Mouse (Mus musculus) ES-Bruce4 (cell line): ENCODE results near the gene Hist1h2bj. TPM values are rescaled to one million over a fixed set of nuclear protein-coding genes. Genes with fewer than 3 reads are reported as not detected.

Experiments used
- H3K27ac ChIP-seq: 2 replicates; pipeline ENCODE4 v1.5.1; 2012; ENCODE audit warnings: low read length, inconsistent platforms; ENCODE audit not compliant: insufficient read depth
- H3K27me3 ChIP-seq: 2 replicates; pipeline ENCODE4 v1.6.1; 2012; ENCODE audit warnings: mild to moderate bottlenecking, low read length, inconsistent platforms; ENCODE audit not compliant: control insufficient read depth, poor library complexity, insufficient read depth, severe bottlenecking
- H3K36me3 ChIP-seq: 2 replicates; pipeline ENCODE4 v1.6.1; 2012; ENCODE audit warnings: inconsistent platforms, mild to moderate bottlenecking, low read length, moderate library complexity; ENCODE audit not compliant: control insufficient read depth, poor library complexity, insufficient read depth, severe bottlenecking
- H3K4me1 ChIP-seq: one replicate; pipeline ENCODE4 v1.8.1; 2011; ENCODE audit warnings: low read length; ENCODE audit not compliant: control insufficient read depth, insufficient read depth
- H3K4me3 ChIP-seq: 2 replicates; pipeline ENCODE4 v1.5.1; 2011; ENCODE audit warnings: low read depth, mild to moderate bottlenecking, low read length
- H3K9ac ChIP-seq: 2 replicates; pipeline ENCODE4 v1.6.1; 2012; ENCODE audit warnings: low read depth, mild to moderate bottlenecking, inconsistent platforms; ENCODE audit not compliant: poor library complexity, severe bottlenecking
- H3K9me3 ChIP-seq: replicated peaks from 2 replicates; pipeline ENCODE4 v1.6.1; 2012; ENCODE audit warnings: mild to moderate bottlenecking, low read length, inconsistent platforms; ENCODE audit not compliant: control insufficient read depth, poor library complexity, insufficient read depth, severe bottlenecking
- CTCF ChIP-seq: IDR thresholded peaks from one replicate; pipeline ENCODE4 v1.8.1; 2011; ENCODE audit warnings: low read depth, low read length
- EP300 ChIP-seq: IDR thresholded peaks from 2 replicates; pipeline ENCODE4 v1.6.1; 2011; ENCODE audit warnings: low read depth, low read length; ENCODE audit not compliant: insufficient read depth
- POLR2A ChIP-seq: IDR thresholded peaks from one replicate; pipeline ENCODE4 v1.8.1; 2011; ENCODE audit warnings: low read length; ENCODE audit not compliant: insufficient read depth
- polyA plus RNA-seq: library from polyadenylated mRNA; stranded (reverse); fragments of >200 nt; gene quantifications from 2 replicates; pipeline ENCODE4 v1.2.4, GENCODE M21; 2011; ENCODE audit warnings: low read depth; ENCODE audit not compliant: missing spikeins, insufficient read depth, insufficient read length

Gene Hist1h2bj
- polyA plus RNA-seq, 1 experiment = 14.6 TPM

DNA sequence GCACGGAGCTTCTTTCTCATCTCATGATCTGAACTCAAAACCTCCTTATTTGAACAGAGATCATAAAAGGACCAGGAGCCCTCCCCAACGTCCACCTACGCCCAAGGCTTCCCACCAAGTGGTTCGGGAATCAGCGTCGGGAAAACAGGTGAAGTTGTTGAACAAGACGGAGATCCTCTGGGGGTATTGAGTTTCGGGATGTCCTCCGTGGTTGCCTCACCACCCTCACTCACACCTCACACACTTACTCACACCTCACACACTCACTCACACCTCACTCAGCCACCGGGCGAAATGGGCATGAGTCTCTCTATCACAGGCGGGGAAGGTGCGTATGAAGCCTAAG, 46.2 kb upstream of the Hist1h2bj start:
- TF ChIP-seq EP300 (no peak), POLR2A (no peak)
- Histone ChIP-seq H3K9ac (peak overlapping the region; percentile 46), H3K36me3 (no peaks in the 10 kb centered on the region), H3K27me3 (peaks cover 9% of the 10 kb centered on the region), H3K4me1 (peaks cover 2% of the 10 kb centered on the region), H3K4me3 (peak overlapping the region; percentile 75), H3K27ac (no peak overlapping the region), H3K9me3 (no peaks in the 10 kb centered on the region)

- H3K4me3 ChIP-seq = peak overlapping the region; percentile 75
- H3K4me1 ChIP-seq = peaks cover 2% of the 10 kb centered on the region
- H3K9ac ChIP-seq = peak overlapping the region; percentile 46; the same call in 1 of the 2 replicates
- no peaks in the 10 kb centered on the region for H3K36me3 ChIP-seq
- H3K27me3 ChIP-seq = peaks cover 9% of the 10 kb centered on the region
- no peak overlapping the region for H3K27ac ChIP-seq
- TF ChIP-seq EP300 (no peak), POLR2A (no peak), CTCF (no peak)
- no peaks in the 10 kb centered on the region for H3K9me3 ChIP-seq
These were observed 45.7 kb upstream of the Hist1h2bj start for GRCm38 (mm10) chr13:21997201-21997820.

GRCm38 (mm10) chr13:21997821-21998220, 45.2 kb upstream of the Hist1h2bj start:
- no peak for TF ChIP-seq EP300
- TF ChIP-seq POLR2A = no peak
- TF ChIP-seq CTCF = no peak
- H3K9ac ChIP-seq = 0 out of 2 replicates have a peak overlapping the region, but pooled peaks have one; percentile 46
- H3K9me3 ChIP-seq = no peaks in the 10 kb centered on the region
- no peaks in the 10 kb centered on the region for H3K36me3 ChIP-seq
- H3K27me3 ChIP-seq = peaks cover 9% of the 10 kb centered on the region
- H3K27ac ChIP-seq = no peak overlapping the region
- peaks cover 2% of the 10 kb centered on the region for H3K4me1 ChIP-seq
- H3K4me3 ChIP-seq = no peak overlapping the region

- no peak overlapping the region for H3K27ac ChIP-seq
- H3K9me3 ChIP-seq = no peaks in the 10 kb centered on the region
- H3K4me1 ChIP-seq = no peaks in the 10 kb centered on the region
- H3K36me3 ChIP-seq = no peaks in the 10 kb centered on the region
- TF ChIP-seq CTCF = no peak
- H3K4me3 ChIP-seq = no peak overlapping the region
- peaks cover 9% of the 10 kb centered on the region for H3K27me3 ChIP-seq
- no peak overlapping the region for H3K9ac ChIP-seq
These were observed 44.6 kb upstream of the Hist1h2bj start for GRCm38 (mm10) chr13:21998412-21998811.

DNA sequence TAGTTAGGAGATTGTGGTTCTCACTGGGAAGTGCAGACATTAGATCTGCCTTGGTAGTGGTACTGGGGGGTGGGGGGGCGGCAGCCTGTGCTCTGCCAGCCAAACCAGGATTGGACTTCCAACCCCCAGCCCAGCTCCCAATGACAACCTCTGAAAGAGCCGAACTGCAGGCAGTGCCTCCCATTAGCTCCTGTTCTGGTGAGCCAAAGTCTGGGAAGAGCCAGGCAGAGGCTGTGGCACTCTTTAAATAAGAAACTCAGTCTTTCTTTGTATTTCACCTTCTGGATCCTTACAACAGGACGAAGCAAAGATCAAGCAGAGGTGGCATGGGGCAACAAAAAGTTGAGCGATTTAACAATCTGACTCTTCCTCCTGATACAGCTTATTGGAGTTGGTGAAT, 43.9 kb upstream of the Hist1h2bj start:
- Histone ChIP-seq H3K9ac (no peak overlapping the region), H3K27ac (no peak overlapping the region), H3K4me3 (no peak overlapping the region), H3K9me3 (no peaks in the 10 kb centered on the region), H3K4me1 (no peaks in the 10 kb centered on the region), H3K27me3 (peaks cover 9% of the 10 kb centered on the region), H3K36me3 (no peaks in the 10 kb centered on the region)
- TF ChIP-seq POLR2A (no peak), EP300 (no peak), CTCF (no peak)

DNA sequence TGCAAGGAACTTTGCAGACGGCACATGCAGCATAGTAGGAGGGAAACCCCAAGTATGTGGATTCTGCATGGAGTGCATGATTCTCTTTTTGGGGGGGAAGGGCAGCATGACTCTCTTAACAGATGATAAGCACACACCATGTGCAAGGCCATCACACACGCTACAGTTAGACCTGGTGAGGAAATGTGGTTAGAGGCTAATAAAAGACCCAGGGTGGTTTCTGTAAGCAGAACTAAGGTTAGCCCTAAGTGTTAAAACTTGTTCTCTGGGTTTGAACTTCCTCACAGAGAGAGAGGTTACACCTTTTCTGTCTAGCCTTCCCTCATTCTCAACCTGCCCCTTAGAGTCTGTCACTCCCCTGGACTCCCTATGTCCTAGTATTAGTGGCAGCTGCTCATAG, 41.7 kb upstream of the Hist1h2bj start:
- Histone ChIP-seq H3K36me3 (no peaks in the 10 kb centered on the region), H3K9me3 (no peaks in the 10 kb centered on the region), H3K4me1 (no peaks in the 10 kb centered on the region), H3K27ac (no peak overlapping the region), H3K4me3 (no peak overlapping the region), H3K9ac (no peak overlapping the region), H3K27me3 (peaks cover 11% of the 10 kb centered on the region)
- TF ChIP-seq POLR2A = no peak
- no peak for TF ChIP-seq CTCF
- no peak for TF ChIP-seq EP300
